Comparison of ENCODE assay signal across 18 mouse cellular contexts in genomic region chr7:122163766-122164165, GRCm38 (mm10). TPM values are rescaled to one million over a fixed set of nuclear protein-coding genes. Genes with fewer than 3 reads are reported as not detected.
"Had no signal": no experiment of that assay in that cellular context is flagged by ENCODE, and none has a peak within 500 bp of the region (broad histone marks: within the 10 kb centered on the region; RNA-seq: fewer than 3 reads in every experiment).

No protein-coding gene starts in this region.

- H3K4me2 ChIP-seq: neural tube, embryonic 12.5 days; neural tube, embryonic 13.5 days; neural tube, embryonic 15.5 days; stomach, embryonic 15.5 days had no signal

- H3K4me3 ChIP-seq: neural tube, embryonic 12.5 days; neural tube, embryonic 13.5 days; neural tube, embryonic 15.5 days; stomach, embryonic 15.5 days had no signal

- DNase-seq: right cerebral cortex, adult 18-20 months; right cerebral cortex, postnatal 14 days; right cerebral cortex, postnatal 25 days; right cerebral cortex, postnatal 4 days; spleen, adult 18-20 months; thymus, adult 18-20 months; thymus, adult 2 months; thymus, postnatal 14 days; thymus, postnatal 25 days; thymus, postnatal 36 days; thymus, postnatal 4 days had no signal

- H3K27me3 ChIP-seq: neural tube, embryonic 12.5 days; neural tube, embryonic 13.5 days; neural tube, embryonic 15.5 days; stomach, embryonic 15.5 days had no signal

RNA-seq across cellular contexts. Expression of gene Ern2, which starts 22.2 kb away (rescaled TPM):
- polyA plus RNA-seq: spleen, adult 2 months had no signal

RNA-seq across cellular contexts. Expression of gene Chp2, which starts 55.5 kb away (rescaled TPM):
- polyA plus RNA-seq: neural tube, embryonic 11.5 days; stomach, embryonic 14.5 days had no signal
